Mouse (Mus musculus) adrenal gland (tissue): ENCODE data around the gene Gmip.

Experiments used
- intact Hi-C: fragments of 180-260 bp; cut with DNase I; formaldehyde crosslinking; loops from one replicate; pipeline ENCODE4 v1.15.1; 2025
- long read RNA-seq, 2 experiments: library from polyadenylated mRNA; unstranded; transcript quantifications; one replicate each; pipeline ENCODE4 v2.0.0; 2020; ENCODE audit warnings: borderline replicate concordance in 1 of 2; ENCODE audit not compliant: insufficient replicate concordance in 1 of 2

Gene Gmip
- long read RNA-seq, experiment 1, partial matches to known transcripts = 3 of 5 reads
- long read RNA-seq, experiment 1, other reads (novel, unspliced or antisense) = 1 of 5 reads
- long read RNA-seq, experiment 2, partial matches to known transcripts = 3 of 4 reads
- long read RNA-seq, experiment 2, other reads (novel, unspliced or antisense) = 1 of 4 reads

DNA sequence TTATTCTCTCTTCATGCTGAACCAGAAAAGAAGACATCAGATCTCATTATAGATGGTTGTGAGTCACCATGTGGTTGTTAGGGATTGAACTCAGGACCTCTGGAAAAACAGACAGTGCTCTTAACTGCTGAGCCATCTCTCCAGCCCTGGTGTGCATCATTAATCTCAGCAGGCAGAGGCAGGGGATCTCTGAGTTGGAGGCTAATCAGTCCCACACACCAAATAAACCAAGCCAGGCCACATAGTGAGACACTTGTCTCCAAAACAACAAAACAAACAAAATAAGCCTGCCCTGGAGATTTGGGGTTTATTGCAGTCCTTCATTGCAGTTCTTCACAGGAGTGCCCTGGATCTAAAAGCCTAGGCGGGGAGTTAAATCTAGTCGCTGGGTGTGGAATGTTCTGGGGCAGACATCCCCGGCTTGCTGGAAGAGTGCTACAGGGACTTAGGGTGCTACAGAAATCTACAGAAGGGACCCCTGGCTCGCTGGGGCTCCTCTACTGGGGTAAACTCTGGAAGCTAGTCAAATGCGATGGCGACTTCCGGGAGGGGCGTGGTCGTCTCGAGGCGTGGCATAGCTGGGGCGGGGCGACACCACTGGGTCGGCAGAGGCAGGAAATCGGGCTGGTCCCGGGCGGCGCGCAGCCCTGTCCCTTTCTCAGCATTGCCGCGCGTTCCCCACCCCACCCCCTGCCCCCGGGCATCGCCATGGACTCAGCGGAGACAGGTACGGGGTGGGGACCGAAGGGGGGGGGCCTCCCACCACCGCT, at the start of gene Gmip:
TSS of gene Gmip (plus strand) at position 586 of the 770 bp plus-strand sequence.
- intact Hi-C loops = no loop called here

DNA sequence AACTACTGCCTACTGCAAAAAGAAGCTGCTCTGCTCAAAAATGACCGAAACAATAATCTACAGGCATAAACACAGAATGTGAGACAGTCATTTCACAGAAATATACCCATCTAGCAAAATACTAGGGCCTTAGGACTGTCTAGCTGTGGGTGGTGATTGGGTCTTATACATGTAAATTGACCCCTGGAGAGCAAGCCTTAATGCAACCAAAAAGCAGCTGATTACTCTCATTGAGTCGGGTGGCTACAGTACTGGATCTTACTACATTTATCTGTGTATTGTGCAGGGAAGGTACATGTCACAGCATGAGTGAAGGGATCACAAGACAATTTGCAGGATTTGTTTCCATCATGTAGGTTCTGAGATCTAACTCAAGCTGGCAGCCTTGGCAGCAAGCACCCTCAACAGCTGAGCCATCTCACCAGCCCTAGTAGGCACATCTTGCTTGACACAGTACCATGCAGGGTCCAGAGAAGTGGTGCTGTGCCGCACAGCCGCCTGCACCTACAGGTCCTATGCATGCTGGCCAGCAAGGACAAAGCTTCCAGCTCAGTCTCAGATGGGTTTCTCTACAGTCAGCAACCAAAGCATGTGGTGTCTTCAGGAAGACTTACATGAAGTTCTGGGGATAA, 46.5 kb upstream of the Gmip start:
- intact Hi-C loops = no loop called here

DNA sequence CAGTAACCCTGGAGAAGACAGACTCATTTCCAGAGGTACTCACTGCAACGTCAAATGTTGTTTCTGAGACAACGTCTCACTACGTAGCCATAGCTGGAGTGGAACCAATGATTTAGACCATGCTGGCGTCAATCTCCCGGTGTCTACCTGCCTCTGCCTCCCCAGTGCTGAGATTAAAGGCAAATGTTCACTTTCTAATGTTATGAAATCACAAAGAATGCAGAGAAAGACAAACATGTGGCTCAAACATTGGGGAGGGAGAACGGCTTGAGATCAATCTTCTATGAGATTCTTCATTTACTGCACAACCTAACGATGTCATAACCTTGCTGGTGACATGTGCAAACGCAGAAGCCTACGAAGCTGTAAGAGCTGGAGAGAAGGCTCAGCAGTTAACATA, 37.3 kb upstream of the Gmip start:
- intact Hi-C loops = no loop called here

DNA sequence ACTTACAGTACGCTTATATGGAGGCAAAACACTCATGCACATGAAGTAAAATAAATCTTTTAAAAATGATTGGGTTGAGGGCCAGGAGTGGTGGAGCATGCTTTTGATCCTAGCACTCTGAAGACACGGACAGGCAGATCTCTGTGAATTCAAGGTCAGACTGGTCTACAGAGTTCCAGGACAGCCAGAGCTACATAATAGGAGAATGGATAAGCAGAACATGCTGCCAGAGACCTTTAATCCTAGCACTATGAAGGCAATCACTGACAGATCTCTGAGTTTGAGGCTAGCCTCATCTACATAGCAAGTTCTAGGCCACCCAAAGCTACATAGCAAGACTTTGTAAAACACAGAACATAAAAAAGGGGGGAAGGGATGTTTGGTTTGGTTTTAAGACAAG, 36.4 kb upstream of the Gmip start:
- intact Hi-C loops = no loop called here

DNA sequence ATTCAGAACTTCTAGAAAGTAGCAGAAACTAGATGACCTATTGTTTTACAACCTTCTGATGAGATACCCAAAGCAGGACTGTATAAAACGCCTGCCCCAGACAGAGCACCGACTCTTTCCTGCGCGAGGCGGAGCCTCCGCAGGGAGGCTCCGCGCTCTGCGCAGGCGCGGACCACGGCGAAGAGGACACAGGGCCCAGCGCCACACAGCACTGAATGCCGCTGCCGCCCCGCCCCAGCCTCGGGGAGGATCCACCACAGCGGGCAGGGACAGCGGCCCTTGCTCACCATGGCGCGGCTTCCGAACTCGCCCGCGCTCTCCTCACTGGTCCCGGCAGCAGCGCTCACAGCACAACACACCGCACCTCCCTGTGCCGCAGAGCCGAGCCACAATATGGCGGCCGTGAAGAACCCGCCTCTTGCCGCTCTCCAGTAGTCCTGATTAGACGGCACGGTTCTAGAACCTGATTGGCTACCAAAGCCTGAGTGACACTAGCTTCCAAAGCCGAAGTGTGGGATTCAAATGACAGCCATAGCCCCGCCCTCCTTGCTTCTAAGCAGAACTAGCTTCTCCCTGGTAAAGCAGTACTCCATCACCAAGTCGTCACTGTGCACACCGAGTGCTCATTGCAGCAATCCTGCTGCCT, 33.9 kb upstream of the Gmip start, which contains the start of gene Gm20422:
TSS of gene Gm20422 (minus strand) at position 384 of the 646 bp plus-strand sequence.
- intact Hi-C loops = no loop called here

GRCm38 (mm10) chr8:69775149-69775534, 33.3 kb upstream of the Gmip start:
- intact Hi-C loops = no loop called here

- intact Hi-C loops = no loop called here
These were observed 31.4 kb upstream of the Gmip start for GRCm38 (mm10) chr8:69777111-69777510.

DNA sequence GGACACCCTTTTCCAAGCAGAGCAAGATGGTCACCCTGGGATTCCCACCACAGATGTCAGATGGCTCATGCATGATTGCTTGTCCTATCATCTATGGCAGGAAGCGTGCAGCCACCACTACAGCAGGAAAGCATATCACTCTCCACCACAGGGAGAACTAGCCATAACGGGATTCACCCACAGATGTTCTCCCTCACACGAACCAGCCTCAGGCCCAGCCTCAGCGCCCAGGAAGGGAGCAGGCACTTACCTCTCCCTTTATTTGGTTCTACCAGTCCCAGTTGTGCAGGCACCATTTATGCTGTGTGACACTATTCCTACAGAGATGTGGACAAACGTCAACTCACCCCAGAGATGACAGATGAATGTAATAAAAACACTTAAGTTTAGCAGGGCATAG, 19.4 kb upstream of the Gmip start:
- intact Hi-C loops = no loop called here

- intact Hi-C loops = no loop called here
These were observed 18.7 kb upstream of the Gmip start for GRCm38 (mm10) chr8:69789731-69790130.

GRCm38 (mm10) chr8:69790364-69790763, 18.1 kb upstream of the Gmip start:
- intact Hi-C loops = no loop called here

DNA sequence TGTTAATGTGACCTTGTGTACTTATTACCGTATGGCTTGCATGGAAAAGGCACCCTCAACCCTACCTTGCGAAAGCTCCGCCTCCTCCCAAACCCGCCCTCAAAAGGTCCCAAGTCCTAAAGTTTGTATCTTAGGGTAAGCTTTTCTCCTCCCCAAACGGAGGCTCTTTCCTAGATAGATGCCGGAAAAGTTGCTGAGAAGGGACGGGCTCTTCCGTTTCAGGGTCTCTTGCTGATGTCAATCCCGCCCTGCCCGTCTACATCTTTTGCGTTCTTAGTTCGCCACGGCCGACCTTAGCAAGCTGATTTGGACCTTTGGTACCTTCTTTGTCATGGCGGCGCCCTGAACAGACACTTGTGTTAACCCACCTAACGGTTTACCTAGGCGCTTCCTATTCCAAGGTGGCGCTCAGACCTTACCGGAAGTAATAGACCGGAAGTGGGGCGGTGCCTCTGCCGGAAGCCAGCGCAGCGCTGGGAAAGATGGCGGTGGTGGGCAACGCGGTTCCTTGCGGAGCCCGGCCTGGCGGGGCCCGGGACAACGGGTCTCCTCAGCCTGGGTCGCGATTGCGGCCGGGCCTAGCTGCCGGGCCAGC, 17.6 kb upstream of the Gmip start, which contains the start of the genes Atp13a1 and Zfp866:
TSS of gene Atp13a1 (plus strand) at position 391 of the 595 bp plus-strand sequence.
TSS of gene Zfp866 (minus strand) at position 406 of the 595 bp plus-strand sequence.
- intact Hi-C loops = no loop called here

DNA sequence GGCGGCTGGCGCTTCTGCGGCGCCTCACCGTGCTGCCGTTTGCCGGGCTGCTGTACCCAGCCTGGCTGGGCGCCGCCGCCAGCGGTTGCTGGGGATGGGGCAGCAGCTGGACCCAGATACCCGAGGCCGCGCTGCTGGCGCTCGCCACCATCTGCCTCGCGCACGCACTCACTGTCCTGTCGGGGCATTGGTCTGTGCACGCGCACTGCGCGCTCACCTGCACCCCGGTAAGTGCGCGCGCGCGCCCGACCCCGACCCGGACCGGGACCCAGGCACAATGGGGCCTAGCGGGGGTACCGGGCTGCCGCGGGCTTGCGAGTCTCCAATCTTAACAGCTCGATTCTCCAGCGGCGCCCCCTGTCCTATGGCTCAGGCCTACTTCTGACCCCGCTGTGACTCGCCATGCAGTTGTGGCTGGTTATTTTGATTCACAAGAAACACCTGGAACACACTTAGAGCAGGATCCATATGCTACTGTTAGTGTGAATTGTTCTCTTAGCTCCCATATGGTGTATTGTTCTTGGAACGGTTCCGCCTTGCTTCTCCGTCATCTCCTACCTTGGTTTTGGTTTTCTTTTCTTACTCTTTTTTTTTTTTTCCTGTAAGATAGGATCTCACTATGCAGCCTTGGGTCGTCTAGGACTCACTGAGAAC, 16.9 kb upstream of the Gmip start:
- intact Hi-C loops = no loop called here

DNA sequence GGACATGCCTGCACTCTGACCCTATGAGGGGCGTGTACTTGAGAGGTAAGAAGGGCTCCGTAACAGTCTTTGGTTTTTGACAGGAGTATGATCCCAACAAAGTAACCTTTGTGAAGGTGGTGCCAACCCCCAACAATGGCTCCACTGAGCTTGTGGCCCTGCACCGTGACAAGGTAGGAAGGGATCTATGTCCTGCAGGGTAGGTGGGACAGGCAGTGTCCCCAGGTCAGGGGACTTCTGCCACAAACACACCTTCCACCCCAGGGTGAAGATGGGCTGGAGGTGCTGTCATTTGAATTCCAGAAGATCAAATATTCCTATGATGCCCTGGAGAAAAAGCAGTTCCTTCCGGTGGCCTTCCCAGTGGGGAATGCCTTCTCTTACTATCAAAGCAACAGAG, 14.8 kb upstream of the Gmip start:
- intact Hi-C loops = no loop called here

DNA sequence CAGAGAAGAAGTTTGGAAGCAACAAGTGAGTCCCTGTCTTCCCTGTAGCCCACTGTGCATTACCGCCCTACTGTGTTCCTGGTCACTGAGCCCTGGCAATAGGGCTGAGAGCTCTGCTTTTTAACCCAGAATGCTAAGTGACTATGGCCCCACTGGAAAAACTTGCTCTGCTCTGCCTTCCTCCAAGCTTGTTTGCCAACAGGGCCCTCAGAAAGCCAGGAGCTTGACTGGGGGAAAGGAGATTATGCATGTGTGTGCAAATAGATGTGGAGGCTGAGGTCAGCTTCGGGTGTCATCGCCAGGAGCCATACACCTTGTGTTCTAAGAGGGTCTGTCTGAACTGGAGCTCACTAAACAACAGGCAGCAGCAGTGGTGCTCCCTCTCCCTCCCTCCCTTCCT, 14.4 kb upstream of the Gmip start:
- intact Hi-C loops = no loop called here

- intact Hi-C loops = no loop called here
These were observed 13.6 kb upstream of the Gmip start for GRCm38 (mm10) chr8:69794901-69795300.

GRCm38 (mm10) chr8:69796721-69797345, 11.6 kb upstream of the Gmip start:
- intact Hi-C loops = no loop called here

DNA sequence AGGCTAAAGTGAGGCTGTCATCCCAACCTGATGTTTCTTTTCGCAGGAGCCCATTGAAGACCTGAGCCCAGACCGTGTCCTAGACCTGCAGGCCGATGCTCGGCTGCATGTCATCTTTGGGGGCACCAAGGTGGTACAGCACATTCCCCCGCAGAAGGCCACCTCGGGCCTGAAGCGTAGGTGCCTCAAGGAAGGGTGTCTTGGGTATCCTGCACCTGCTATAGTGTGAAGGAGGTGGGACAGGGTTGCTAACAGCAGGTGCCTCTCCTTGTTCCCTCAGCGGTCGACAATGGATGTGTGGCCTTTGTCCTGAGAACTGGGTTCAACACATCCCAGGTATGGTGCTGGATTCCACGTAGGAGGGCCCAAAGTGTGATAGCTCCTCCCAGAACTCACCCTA, 10.8 kb upstream of the Gmip start:
- intact Hi-C loops = no loop called here

DNA sequence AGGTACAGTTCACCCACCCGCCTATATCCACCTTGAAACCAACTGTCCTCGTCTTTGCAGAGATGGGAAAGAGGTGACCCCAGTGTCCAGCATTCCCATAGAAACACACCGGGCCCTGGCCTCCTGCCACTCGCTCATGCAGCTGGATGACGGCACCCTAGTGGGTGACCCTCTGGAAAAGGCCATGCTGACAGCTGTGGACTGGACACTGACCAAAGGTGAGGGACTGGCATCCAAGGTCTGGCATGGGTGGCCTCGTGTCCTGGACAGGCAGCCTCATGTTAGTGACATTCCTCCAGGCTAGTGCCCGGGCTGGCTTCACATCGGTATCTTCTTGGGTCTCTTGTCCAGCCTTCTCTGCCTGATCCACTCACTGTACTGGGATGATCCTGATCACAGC, 9.2 kb upstream of the Gmip start:
- intact Hi-C loops = no loop called here

DNA sequence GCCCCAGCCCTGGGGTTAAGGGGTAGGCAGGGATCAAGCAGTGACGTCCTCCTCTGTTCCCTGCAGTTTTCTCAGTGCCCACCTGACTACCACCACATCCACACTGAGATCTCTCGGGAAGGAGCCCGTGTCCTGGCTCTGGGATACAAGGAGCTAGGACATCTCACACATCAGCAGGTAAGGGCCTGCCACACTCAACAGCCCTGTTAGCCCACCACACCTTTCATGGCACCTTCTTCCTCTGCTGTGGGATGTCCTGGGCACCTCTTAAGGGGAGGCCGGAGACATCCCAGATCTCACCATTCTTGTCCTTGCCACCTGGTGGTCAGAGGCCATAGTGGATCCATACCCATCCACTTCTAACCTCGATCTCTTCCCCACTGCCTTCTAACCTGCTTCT, 8.5 kb upstream of the Gmip start:
- intact Hi-C loops = no loop called here

DNA sequence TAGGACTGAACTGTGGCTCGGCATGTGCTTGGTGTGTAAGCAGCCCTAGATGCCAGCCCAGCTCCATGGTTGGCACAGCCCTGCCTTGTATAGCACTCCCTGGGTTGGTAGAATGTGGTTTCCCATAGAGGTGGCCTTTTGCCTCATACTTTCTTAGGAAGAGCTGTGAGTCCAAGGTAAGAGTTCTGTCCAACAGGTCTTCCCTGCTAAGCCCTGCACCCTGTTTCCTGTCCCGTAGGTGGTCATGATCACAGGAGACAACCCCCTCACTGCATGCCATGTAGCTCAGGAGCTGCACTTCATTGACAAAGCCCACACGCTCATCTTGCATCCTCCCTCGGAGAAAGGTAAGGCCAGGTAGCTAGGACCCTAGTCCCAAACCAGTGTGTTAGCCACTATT, 6.7 kb upstream of the Gmip start:
- intact Hi-C loops = no loop called here

DNA sequence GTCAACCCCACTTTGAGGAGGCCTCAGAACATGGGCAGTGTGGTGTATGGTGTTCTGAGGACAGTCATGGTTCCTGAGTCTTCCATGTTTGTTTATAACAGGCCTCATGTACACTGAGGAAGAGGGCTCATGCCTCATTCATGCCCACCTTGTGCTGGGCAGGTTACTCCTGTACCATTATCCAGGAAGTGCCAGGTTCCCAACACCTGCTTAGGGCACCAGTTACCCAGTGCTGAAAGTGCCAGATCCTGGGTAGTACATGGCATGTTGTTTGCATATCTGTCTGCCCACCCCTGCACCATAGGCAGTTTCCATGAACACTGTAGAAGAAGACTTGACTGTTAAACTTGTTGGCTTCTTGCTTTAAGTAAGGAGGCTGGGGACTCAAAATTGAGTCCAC, 6.3 kb upstream of the Gmip start:
- intact Hi-C loops = no loop called here
